Mouse (Mus musculus): ENCODE measurements around the gene Gm7694. TPM values are rescaled to one million over a fixed set of nuclear protein-coding genes. Genes with fewer than 3 reads are reported as not detected.

The Gm7694 gene
- total and polyA plus RNA-seq, 2 experiments = 1.0 to 2.6 TPM

DNA sequence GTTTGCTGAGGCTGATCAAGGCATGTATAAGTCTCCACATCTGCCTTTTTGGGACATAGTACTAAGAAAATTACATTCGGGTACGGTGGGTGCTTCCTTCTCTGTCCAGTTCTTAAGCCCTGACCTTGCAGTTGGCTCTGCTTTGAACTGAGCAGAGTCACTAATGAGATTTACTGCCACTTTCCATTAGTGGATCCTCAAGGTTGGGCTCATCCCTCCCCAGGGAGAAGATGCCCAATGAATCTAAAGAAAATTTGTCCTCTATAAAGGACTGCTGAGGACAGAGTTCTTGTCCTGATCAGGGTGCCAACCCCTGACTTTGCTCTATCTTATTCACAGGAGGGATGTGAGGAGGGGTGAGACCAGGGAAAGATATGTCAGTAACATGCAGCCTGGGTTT lies 15.9 kb upstream of the Gm7694 start:
- TF ChIP-seq POLR2A (IDR thresholded peaks at IDR 0.05; ENCODE audit: extremely low read depth, insufficient read depth, low read length) = no peak
- peaks cover 5% of the 10 kb centered on the region for H3K4me1 ChIP-seq (ENCODE audit: control insufficient read depth, insufficient read depth, low read length)
- 0 out of 2 replicates have a peak, but pooled peaks cover 3% of the 10 kb centered on the region for H3K79me2 ChIP-seq (ENCODE audit: control insufficient read depth, insufficient read depth, low read length)
- no peak for DNase-seq (ENCODE audit: extremely low read depth, low read depth, low spot score)
- WGBS = 93% methylated on average over 2 of the region's 2 CpGs
- H3K27me3 ChIP-seq (ENCODE audit: control insufficient read depth, insufficient read depth, low read length) = no peaks in the 10 kb centered on the region
- H3K27ac ChIP-seq (replicated peaks; ENCODE audit: insufficient read depth, low read depth, low read length) = no peak overlapping the region
- no peak overlapping the region for H3K9ac ChIP-seq (ENCODE audit: low read depth, low read length)
- no peak overlapping the region for H3K4me3 ChIP-seq (ENCODE audit: insufficient read depth, low read depth, low read length)
- peaks cover 5% of the 10 kb centered on the region; the same call in 1 of the 2 replicates for H3K36me3 ChIP-seq (ENCODE audit: control insufficient read depth, insufficient read depth, low read length)

GRCm38 (mm10) chr1:170311431-170311830 lies 5.3 kb upstream of the Gm7694 start:
- H3K27me3 ChIP-seq (ENCODE audit: control insufficient read depth, insufficient read depth, low read length) = no peaks in the 10 kb centered on the region
- WGBS = 91% methylated on average over 6 of the region's 6 CpGs
- TF ChIP-seq POLR2A (IDR thresholded peaks at IDR 0.05; ENCODE audit: extremely low read depth, insufficient read depth, low read length) = no peak
- TF ChIP-seq CTCF (IDR thresholded peaks at IDR 0.05; ENCODE audit: low read depth, low read length) = no peak
- H3K4me1 ChIP-seq (ENCODE audit: control insufficient read depth, insufficient read depth, low read length) = no peaks in the 10 kb centered on the region
- H3K79me2 ChIP-seq (ENCODE audit: control insufficient read depth, insufficient read depth, low read length) = no peaks in the 10 kb centered on the region
- DNase-seq (ENCODE audit: extremely low read depth, low read depth, low spot score) = no peak
- H3K9ac ChIP-seq (ENCODE audit: low read depth, low read length) = no peak overlapping the region
- no peak overlapping the region for H3K4me3 ChIP-seq (ENCODE audit: insufficient read depth, low read depth, low read length)
- H3K36me3 ChIP-seq (ENCODE audit: control insufficient read depth, insufficient read depth, low read length) = no peaks in the 10 kb centered on the region
- H3K27ac ChIP-seq (replicated peaks; ENCODE audit: insufficient read depth, low read depth, low read length) = no peak overlapping the region

DNA sequence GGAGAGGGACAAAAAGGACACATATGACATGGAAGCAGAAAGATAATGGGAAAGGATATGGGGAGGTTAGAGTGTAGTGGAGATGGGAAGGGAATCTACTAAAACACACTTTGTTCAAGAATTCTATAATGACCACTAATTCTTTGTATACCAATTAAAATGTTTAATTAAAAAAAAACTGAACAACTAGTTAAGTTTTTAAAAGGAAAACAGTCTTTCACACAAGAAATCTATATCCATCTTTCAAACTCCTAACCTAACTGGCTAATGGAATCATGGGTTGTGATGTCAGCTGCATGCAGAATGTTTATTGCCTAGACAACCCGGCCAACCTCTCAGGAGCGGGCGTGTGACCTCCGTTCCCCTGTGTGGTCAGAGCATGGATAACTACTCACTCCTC lies 2.4 kb upstream of the Gm7694 start, which contains the start of gene Spata46:
TSS of gene Spata46 (plus strand) at position 301 of the 400 bp plus-strand sequence.
- TF ChIP-seq CTCF (IDR thresholded peaks at IDR 0.05; ENCODE audit: low read depth, low read length) (no peak), POLR2A (IDR thresholded peaks at IDR 0.05; ENCODE audit: extremely low read depth, insufficient read depth, low read length) (no peak)
- no peaks in the 10 kb centered on the region for H3K36me3 ChIP-seq (ENCODE audit: control insufficient read depth, insufficient read depth, low read length)
- H3K4me3 ChIP-seq (ENCODE audit: insufficient read depth, low read depth, low read length) = no peak within 1 kb of the TSS
- H3K27ac ChIP-seq (replicated peaks; ENCODE audit: insufficient read depth, low read depth, low read length) = no peak within 1 kb of the TSS
- 93% methylated on average over 4 of the region's 4 CpGs for WGBS
- no peak for DNase-seq (ENCODE audit: extremely low read depth, low read depth, low spot score)
- H3K27me3 ChIP-seq (ENCODE audit: control insufficient read depth, insufficient read depth, low read length) = no peaks in the 10 kb centered on the region
- no peaks in the 10 kb centered on the region for H3K4me1 ChIP-seq (ENCODE audit: control insufficient read depth, insufficient read depth, low read length)
- H3K79me2 ChIP-seq (ENCODE audit: control insufficient read depth, insufficient read depth, low read length) = no peaks in the 10 kb centered on the region
- no peak within 1 kb of the TSS for H3K9ac ChIP-seq (ENCODE audit: low read depth, low read length)

- Histone ChIP-seq H3K4me1 (ENCODE audit: control insufficient read depth, insufficient read depth, low read length) (no peaks in the 10 kb centered on the region), H3K27ac (replicated peaks; ENCODE audit: insufficient read depth, low read depth, low read length) (no peak overlapping the region), H3K9ac (ENCODE audit: low read depth, low read length) (no peak overlapping the region), H3K79me2 (ENCODE audit: control insufficient read depth, insufficient read depth, low read length) (no peaks in the 10 kb centered on the region), H3K27me3 (ENCODE audit: control insufficient read depth, insufficient read depth, low read length) (no peaks in the 10 kb centered on the region), H3K4me3 (ENCODE audit: insufficient read depth, low read depth, low read length) (no peak overlapping the region), H3K36me3 (ENCODE audit: control insufficient read depth, insufficient read depth, low read length) (no peaks in the 10 kb centered on the region)
- 86% methylated on average over 10 of the region's 10 CpGs for WGBS
- no peak for DNase-seq (ENCODE audit: extremely low read depth, low read depth, low spot score)
- TF ChIP-seq POLR2A (IDR thresholded peaks at IDR 0.05; ENCODE audit: extremely low read depth, insufficient read depth, low read length) (no peak), CTCF (IDR thresholded peaks at IDR 0.05; ENCODE audit: low read depth, low read length) (no peak)
Observed at GRCm38 (mm10) chr1:170305002-170305401, 1.1 kb downstream of the Gm7694 start.

DNA sequence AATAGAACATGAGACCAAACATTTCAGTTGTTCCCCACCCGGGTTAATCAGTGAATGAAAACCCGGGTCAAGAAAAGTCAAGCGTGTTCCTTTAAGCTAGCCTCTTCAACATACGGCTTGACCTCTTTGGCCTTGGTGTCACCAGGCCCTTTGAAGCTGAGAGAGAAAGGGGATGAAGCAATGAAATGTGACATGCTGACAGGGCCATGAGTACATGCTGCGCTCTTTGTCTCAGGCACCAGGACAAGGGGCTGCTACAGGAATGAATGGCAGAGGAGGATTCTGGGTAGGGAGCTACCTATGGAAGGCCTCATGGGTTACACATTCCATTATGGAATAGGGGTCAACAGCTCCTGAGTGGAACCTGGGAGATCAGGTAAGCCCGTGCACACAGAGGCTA lies 3.0 kb downstream of the Gm7694 start:
- no peak for TF ChIP-seq POLR2A (IDR thresholded peaks at IDR 0.05; ENCODE audit: extremely low read depth, insufficient read depth, low read length)
- no peak for TF ChIP-seq CTCF (IDR thresholded peaks at IDR 0.05; ENCODE audit: low read depth, low read length)
- no peaks in the 10 kb centered on the region for H3K4me1 ChIP-seq (ENCODE audit: control insufficient read depth, insufficient read depth, low read length)
- no peaks in the 10 kb centered on the region for H3K36me3 ChIP-seq (ENCODE audit: control insufficient read depth, insufficient read depth, low read length)
- H3K27ac ChIP-seq (replicated peaks; ENCODE audit: insufficient read depth, low read depth, low read length) = no peak overlapping the region
- no peaks in the 10 kb centered on the region for H3K27me3 ChIP-seq (ENCODE audit: control insufficient read depth, insufficient read depth, low read length)
- no peak for DNase-seq (ENCODE audit: extremely low read depth, low read depth, low spot score)
- WGBS = 85% methylated on average over 6 of the region's 6 CpGs
- H3K79me2 ChIP-seq (ENCODE audit: control insufficient read depth, insufficient read depth, low read length) = no peaks in the 10 kb centered on the region
- H3K4me3 ChIP-seq (ENCODE audit: insufficient read depth, low read depth, low read length) = no peak overlapping the region
- H3K9ac ChIP-seq (ENCODE audit: low read depth, low read length) = no peak overlapping the region

GRCm38 (mm10) chr1:170302456-170302855 lies 3.7 kb downstream of the Gm7694 start:
- Histone ChIP-seq H3K27ac (replicated peaks; ENCODE audit: insufficient read depth, low read depth, low read length) (no peak overlapping the region), H3K79me2 (ENCODE audit: control insufficient read depth, insufficient read depth, low read length) (no peaks in the 10 kb centered on the region), H3K4me3 (ENCODE audit: insufficient read depth, low read depth, low read length) (no peak overlapping the region), H3K36me3 (ENCODE audit: control insufficient read depth, insufficient read depth, low read length) (no peaks in the 10 kb centered on the region), H3K9ac (ENCODE audit: low read depth, low read length) (no peak overlapping the region), H3K27me3 (ENCODE audit: control insufficient read depth, insufficient read depth, low read length) (no peaks in the 10 kb centered on the region), H3K4me1 (ENCODE audit: control insufficient read depth, insufficient read depth, low read length) (no peaks in the 10 kb centered on the region)
- WGBS = 91% methylated on average over 6 of the region's 6 CpGs
- no peak for DNase-seq (ENCODE audit: extremely low read depth, low read depth, low spot score)
- TF ChIP-seq POLR2A (IDR thresholded peaks at IDR 0.05; ENCODE audit: extremely low read depth, insufficient read depth, low read length) = no peak

Data from liver, adult 2 months (tissue).